In the genomic region with DNA sequence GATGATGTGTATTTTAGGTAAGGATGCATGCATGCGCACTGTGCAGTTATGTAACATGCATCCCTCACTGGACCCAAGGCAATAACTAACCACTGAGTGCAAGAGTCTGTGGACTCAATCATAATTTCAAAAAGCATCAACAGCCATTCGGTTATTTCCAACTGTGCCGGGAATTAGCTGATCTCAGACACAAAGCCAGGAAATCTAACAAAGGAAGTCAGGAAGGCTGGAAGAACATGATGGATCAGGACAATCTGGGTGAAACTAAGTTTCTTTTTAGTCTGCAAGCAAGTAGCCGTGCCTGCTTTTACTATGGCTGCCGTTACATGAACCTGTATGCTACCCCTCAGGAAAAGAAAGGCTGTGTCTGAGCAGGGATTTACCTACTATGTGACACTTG, we compare ENCODE assay signal across 14 mouse cellular contexts.
A peak's percentile ranks its signal among the peaks of the same experiment; 100 is the strongest.
DNase-seq lines count a peak whose midpoint lies in the region; ATAC-seq and TF ChIP-seq lines count a peak whose summit lies in the region.
"Had no signal": no experiment of that assay in that cellular context is flagged by ENCODE, and none has a peak within 500 bp of the region (broad histone marks: within the 10 kb centered on the region; RNA-seq: fewer than 3 reads in every experiment).

No protein-coding gene starts in this region.

- TF ChIP-seq CTCF in kidney, adult 2 months (conservative IDR thresholded peaks at IDR 0.05; ENCODE audit: insufficient read depth, insufficient read length, low read depth, low read length) = no peak

- no peaks in the 10 kb centered on the region for H3K4me1 ChIP-seq in kidney, adult 2 months (ENCODE audit: control insufficient read depth, insufficient read depth, low read length)
- H3K4me1 ChIP-seq in kidney, embryonic 14.5 days (ENCODE audit: control insufficient read depth, insufficient read depth, low read length) = no peaks in the 10 kb centered on the region
- peaks cover 44% of the 10 kb centered on the region for H3K4me1 ChIP-seq in megakaryocyte, embryonic 14.5 days
- peaks cover 21% of the 10 kb centered on the region for H3K4me1 ChIP-seq in neural tube, embryonic 15.5 days

- DNase-seq in frontal cortex, postnatal 25 days (ENCODE audit: low spot score in 2 of 2) = no peak
- peak; percentile 57 for DNase-seq in kidney, adult 2 months
- DNase-seq in urinary bladder, postnatal 10 days (ENCODE audit: low spot score) = no peak
- DNase-seq: adrenal gland, postnatal 36 days; B cell, adult 2 months; lung, postnatal 4 days; thymus, postnatal 25 days had no signal

- no peaks in the 10 kb centered on the region for H3K27me3 ChIP-seq in kidney, adult 2 months (replicated peaks; ENCODE audit: control insufficient read depth, insufficient read depth, low read length)
- H3K27me3 ChIP-seq in kidney, embryonic 14.5 days (ENCODE audit: control insufficient read depth, insufficient read depth, low read length) = no peaks in the 10 kb centered on the region
- H3K27me3 ChIP-seq in megakaryocyte, embryonic 14.5 days (replicated peaks) = no peaks in the 10 kb centered on the region
- H3K27me3 ChIP-seq in neural tube, embryonic 15.5 days (replicated peaks) = no peaks in the 10 kb centered on the region

- TF ChIP-seq POLR2A in kidney, adult 2 months (IDR thresholded peaks at IDR 0.05; ENCODE audit: low read depth, low read length) = no peak

- peak; percentile 41; the same call in 1 of the 2 replicates for ATAC-seq in frontal cortex, adult (ENCODE audit: low TSS enrichment)
- no peak for ATAC-seq in kidney, embryonic 14.5 days (ENCODE audit: low FRiP score, low TSS enrichment)
- ATAC-seq in megakaryocyte, adult 5-6 weeks (ENCODE audit: poor library complexity, severe bottlenecking) = no peak
- no peak for ATAC-seq in neural tube, embryonic 15.5 days (ENCODE audit: low FRiP score)

- 66% methylated on average over 5 of the region's 5 CpGs for WGBS in kidney, adult 2 months
- WGBS in kidney, embryonic 14.5 days = 81% methylated on average over 5 of the region's 5 CpGs
- WGBS in neural tube, embryonic 15.5 days = 66% methylated on average over 5 of the region's 5 CpGs

- H3K4me3 ChIP-seq in kidney, adult 2 months (ENCODE audit: insufficient read depth, low read depth, low read length) = no peak overlapping the region
- H3K4me3 ChIP-seq in kidney, embryonic 14.5 days (ENCODE audit: low read length) = no peak overlapping the region
- peak overlapping the region; percentile 38 for H3K4me3 ChIP-seq in megakaryocyte, embryonic 14.5 days (replicated peaks)
- H3K4me3 ChIP-seq in neural tube, embryonic 15.5 days (replicated peaks) = no peak overlapping the region

- H3K36me3 ChIP-seq in kidney, adult 2 months (ENCODE audit: control insufficient read depth, insufficient read depth, low read length) = no peaks in the 10 kb centered on the region
- peaks cover 19% of the 10 kb centered on the region; the same call in 1 of the 2 replicates for H3K36me3 ChIP-seq in kidney, embryonic 14.5 days (ENCODE audit: control insufficient read depth, insufficient read depth, low read length)
- H3K36me3 ChIP-seq in megakaryocyte, embryonic 14.5 days (replicated peaks; ENCODE audit: low read length) = peaks cover 54% of the 10 kb centered on the region
- H3K36me3 ChIP-seq in neural tube, embryonic 15.5 days = peaks cover 24% of the 10 kb centered on the region
- H3K36me3 ChIP-seq: G1E had no signal

- H3K9me3 ChIP-seq in kidney, embryonic 14.5 days (ENCODE audit: control insufficient read depth, low read length) = no peaks in the 10 kb centered on the region
- H3K9me3 ChIP-seq in megakaryocyte, embryonic 14.5 days = no peaks in the 10 kb centered on the region
- no peaks in the 10 kb centered on the region for H3K9me3 ChIP-seq in neural tube, embryonic 15.5 days (replicated peaks)

- no peak overlapping the region for H3K9ac ChIP-seq in kidney, embryonic 14.5 days (ENCODE audit: low read depth, low read length)
- no peak overlapping the region for H3K9ac ChIP-seq in neural tube, embryonic 15.5 days (replicated peaks)
- H3K9ac ChIP-seq: liver, embryonic 14.5 days had no signal

- peak overlapping the region; percentile 76 for H3K27ac ChIP-seq in kidney, adult 2 months (ENCODE audit: insufficient read depth, low read depth, low read length)
- H3K27ac ChIP-seq in kidney, embryonic 14.5 days (ENCODE audit: low read depth, low read length) = no peak overlapping the region; the same call in 1 of the 2 replicates
- H3K27ac ChIP-seq in neural tube, embryonic 15.5 days (replicated peaks) = peak overlapping the region; percentile 6
- H3K27ac ChIP-seq: liver, embryonic 14.5 days had no signal

- no peak overlapping the region for H3K4me2 ChIP-seq in kidney, embryonic 14.5 days (replicated peaks; ENCODE audit: low read depth, low read length)
- no peak overlapping the region for H3K4me2 ChIP-seq in neural tube, embryonic 15.5 days
